Mouse (Mus musculus) kidney, adult 2 months (tissue): ENCODE measurements around the gene Pik3c2g.

Experiments used
- CTCF ChIP-seq: fragments of 200-500 bp; conservative IDR thresholded peaks from 2 replicates; pipeline ENCODE4 v1.5.1; 2011; ENCODE audit warnings: low read depth, mild to moderate bottlenecking, control low read depth, low read length, moderate library complexity, mixed read lengths; ENCODE audit not compliant: insufficient read depth, insufficient read length
- POLR2A ChIP-seq: fragments of 200-500 bp; IDR thresholded peaks from one replicate; pipeline ENCODE4 v1.6.1; 2011; ENCODE audit warnings: low read depth, low read length, control low read depth

GRCm38 (mm10) chr6:139843531-139843930, 256.5 kb downstream of the Pik3c2g start:
- TF ChIP-seq CTCF (no peak), POLR2A (no peak)
